Comparison of ENCODE assay signal across 13 mouse cellular contexts in the genomic region with DNA sequence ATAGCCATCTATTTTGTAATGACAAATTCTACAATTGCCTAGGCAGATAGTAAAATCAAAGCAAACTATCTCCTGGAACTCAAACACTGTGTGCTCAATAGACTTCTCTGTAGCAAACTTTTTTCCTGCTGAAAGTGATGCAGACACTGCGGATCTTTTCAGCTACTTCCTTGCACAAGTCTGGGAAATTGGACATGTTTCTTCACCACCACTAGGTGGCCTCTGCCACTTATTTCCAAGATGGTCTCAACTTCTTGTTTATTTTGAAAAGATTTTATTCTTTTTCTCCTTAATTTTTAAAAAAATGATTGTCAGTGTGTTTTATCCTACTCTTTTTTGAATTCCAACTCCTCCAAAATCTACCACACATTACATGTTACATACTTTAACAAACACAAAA.
DNase-seq lines count a peak whose midpoint lies in the region; ATAC-seq and TF ChIP-seq lines count a peak whose summit lies in the region.
"Had no signal": no experiment of that assay in that cellular context is flagged by ENCODE, and none has a peak within 500 bp of the region (broad histone marks: within the 10 kb centered on the region; RNA-seq: fewer than 3 reads in every experiment).

No protein-coding gene starts in this region.

- no peak overlapping the region for H3K4me3 ChIP-seq in hindbrain, postnatal 0 days (ENCODE audit: low read length)
- no peak overlapping the region for H3K4me3 ChIP-seq in hindbrain, embryonic 10.5 days
- H3K4me3 ChIP-seq: liver, embryonic 13.5 days had no signal

- no peaks in the 10 kb centered on the region for H3K27me3 ChIP-seq in hindbrain, postnatal 0 days (ENCODE audit: insufficient read depth, low read length)
- no peaks in the 10 kb centered on the region for H3K27me3 ChIP-seq in hindbrain, embryonic 10.5 days (ENCODE audit: insufficient read depth, poor library complexity, severe bottlenecking)
- H3K27me3 ChIP-seq: liver, embryonic 13.5 days had no signal

- peak; percentile 72 for TF ChIP-seq CTCF in hindbrain, postnatal 0 days (IDR thresholded peaks at IDR 0.05; ENCODE audit: low read depth)
- peak; percentile 45; the same call in 1 of the 2 replicates for TF ChIP-seq CTCF in brain, embryonic 14.5 days (IDR thresholded peaks at IDR 0.05; ENCODE audit: borderline replicate concordance, extremely low read depth, insufficient read depth, insufficient read length)

- TF ChIP-seq POLR2A in brain, embryonic 14.5 days (IDR thresholded peaks at IDR 0.05; ENCODE audit: borderline replicate concordance, extremely low read depth, insufficient read depth, insufficient read length, poor library complexity, severe bottlenecking), result no peak

- no peak for ATAC-seq in hindbrain, postnatal 0 days

- no peaks in the 10 kb centered on the region for H3K9me3 ChIP-seq in hindbrain, postnatal 0 days (ENCODE audit: low read length)
- no peaks in the 10 kb centered on the region for H3K9me3 ChIP-seq in hindbrain, embryonic 10.5 days
- H3K9me3 ChIP-seq: liver, embryonic 13.5 days had no signal

- H3K36me3 ChIP-seq in hindbrain, postnatal 0 days (ENCODE audit: insufficient read depth, low read length), result no peaks in the 10 kb centered on the region
- no peaks in the 10 kb centered on the region for H3K36me3 ChIP-seq in hindbrain, embryonic 10.5 days
- H3K36me3 ChIP-seq: liver, embryonic 13.5 days had no signal

- DNase-seq in hindbrain, postnatal 0 days (ENCODE audit: low spot score), result peak; percentile 57
- DNase-seq in hindbrain, embryonic 10.5 days (ENCODE audit: low spot score), result no peak
- peak; percentile 27 to 33 for DNase-seq in right cerebral cortex, postnatal 10 days (ENCODE audit: low spot score in 2 of 2)
- DNase-seq in right cerebral cortex, postnatal 14 days, result no peak
- DNase-seq in brain, embryonic 14.5 days (ENCODE audit: low read depth), result peak; percentile 33
- no peak for DNase-seq in gastrocnemius, postnatal 10 days
- DNase-seq in adrenal gland, postnatal 36 days, result no peak
- DNase-seq: adrenal gland, postnatal 25 days; cerebellum, adult 8-10 months; gastrocnemius, postnatal 36 days; kidney, adult 9 months; layer of hippocampus, postnatal 36 days; liver, embryonic 13.5 days had no signal

- no peaks in the 10 kb centered on the region for H3K4me1 ChIP-seq in hindbrain, postnatal 0 days (ENCODE audit: insufficient read depth, low read length)
- H3K4me1 ChIP-seq in hindbrain, embryonic 10.5 days (replicated peaks), result no peaks in the 10 kb centered on the region
- H3K4me1 ChIP-seq: liver, embryonic 13.5 days had no signal

- 63% methylated on average over 1 of the region's 1 CpGs for WGBS in hindbrain, postnatal 0 days
- WGBS in hindbrain, embryonic 10.5 days, result 62% methylated on average over 1 of the region's 1 CpGs

- H3K4me2 ChIP-seq in hindbrain, postnatal 0 days (ENCODE audit: low read depth, low read length), result no peak overlapping the region
- H3K4me2 ChIP-seq: liver, embryonic 13.5 days had no signal

- no peak overlapping the region for H3K9ac ChIP-seq in hindbrain, postnatal 0 days (replicated peaks; ENCODE audit: low read length)
- H3K9ac ChIP-seq: liver, embryonic 13.5 days had no signal

- no peak overlapping the region for H3K27ac ChIP-seq in hindbrain, postnatal 0 days
- H3K27ac ChIP-seq in hindbrain, embryonic 10.5 days, result no peak overlapping the region
- H3K27ac ChIP-seq: liver, embryonic 13.5 days had no signal

Comparison
In these comparisons a context has a peak if more than half of its experiments do, and no peak if none do; other contexts are left out.
1. DNase-seq: peak in hindbrain, postnatal 0 days (single experiment), right cerebral cortex, postnatal 10 days (2 of 2) and brain, embryonic 14.5 days (single experiment); none in hindbrain, embryonic 10.5 days (single experiment), right cerebral cortex, postnatal 14 days (single experiment), gastrocnemius, postnatal 10 days (single experiment) and adrenal gland, postnatal 36 days (0 of 2).